Mouse (Mus musculus) myocyte (in vitro differentiated cells): ENCODE measurements around the gene Pygo2.

Experiments used
- MAX ChIP-seq: IDR thresholded peaks from one replicate; pipeline ENCODE4 v1.6.1; 2011; ENCODE audit warnings: low read depth, mild to moderate bottlenecking, control low read depth
- POLR2A ChIP-seq: IDR thresholded peaks from one replicate; pipeline ENCODE4 v1.6.1; 2011; ENCODE audit warnings: low read depth, mild to moderate bottlenecking, control low read depth, moderate library complexity; ENCODE audit not compliant: insufficient read length

- TF ChIP-seq POLR2A = no peak
- TF ChIP-seq MAX = no peak
These were observed 42.3 kb downstream of the Pygo2 start for GRCm38 (mm10) chr3:89472280-89472679.
